Mouse (Mus musculus) G1E (cell line): Measurements from ENCODE around the gene Abcg8. TPM values are rescaled to one million over a fixed set of nuclear protein-coding genes. Genes with fewer than 3 reads are reported as not detected.

ENCODE experiments used
- ATAC-seq: 2 replicates; pipeline ENCODE4 v1.8.0; 2016; ENCODE audit warnings: mild to moderate bottlenecking; ENCODE audit not compliant: insufficient number of reproducible peaks, poor library complexity, low FRiP score, severe bottlenecking; ENCODE audit errors: extremely low read depth
- DNase-seq: peaks from one replicate; pipeline ENCODE4 v3.0.0; 2012; ENCODE audit warnings: low spot score
- H3K27me3 ChIP-seq: 2 replicates; pipeline ENCODE4 v1.6.1; 2012; ENCODE audit warnings: mild to moderate bottlenecking, low read length, inconsistent platforms; ENCODE audit not compliant: insufficient read depth
- H3K36me3 ChIP-seq: replicated peaks from 2 replicates; pipeline ENCODE3; 2012; ENCODE audit warnings: mild to moderate bottlenecking, inconsistent platforms
- H3K4me1 ChIP-seq: 2 replicates; pipeline ENCODE4 v1.6.1; 2012; ENCODE audit warnings: low read depth, low read length, inconsistent platforms, mixed read lengths; ENCODE audit not compliant: insufficient read depth
- H3K4me3 ChIP-seq: 2 replicates; pipeline ENCODE4 v1.5.1; 2012; ENCODE audit warnings: low read depth, mild to moderate bottlenecking, inconsistent platforms, low read length, moderate library complexity, mixed read lengths
- H3K9me3 ChIP-seq: replicated peaks from 2 replicates; pipeline ENCODE4 v1.6.1; 2012; ENCODE audit warnings: inconsistent platforms
- CTCF ChIP-seq: IDR thresholded peaks from 2 replicates; pipeline ENCODE4 v1.5.1; 2012; ENCODE audit warnings: low read depth, low read length, inconsistent platforms, mixed read lengths
- GATA1 ChIP-seq: IDR thresholded peaks from 2 replicates; pipeline ENCODE4 v1.6.1; 2012; ENCODE audit warnings: borderline replicate concordance, low read length, inconsistent platforms, mixed read lengths
- GATA2 ChIP-seq: IDR thresholded peaks from 2 replicates; pipeline ENCODE4 v1.6.1; 2012; ENCODE audit warnings: low read depth, low read length, inconsistent platforms, borderline replicate concordance
- POLR2AphosphoS5 ChIP-seq: IDR thresholded peaks from 2 replicates; pipeline ENCODE4 v1.6.1; 2012; ENCODE audit warnings: low read depth, low read length, inconsistent platforms; ENCODE audit not compliant: insufficient replicate concordance
- TAL1 ChIP-seq: conservative IDR thresholded peaks from 2 replicates; pipeline ENCODE4 v1.6.1; 2012; ENCODE audit warnings: low read depth, low read length, inconsistent platforms, mixed read lengths
- polyA plus RNA-seq: library from polyadenylated mRNA; stranded (reverse); fragments of >175 nt; gene quantifications from 2 replicates; pipeline ENCODE4 v1.2.3, GENCODE M21; 2012
- total RNA-seq, 2 experiments: library from RNA; stranded (forward) in 1 of 2; stranded (reverse) in 1 of 2; fragments of 200-1000 nt in 1 of 2; fragments of >200 nt in 1 of 2; fragmentation: Nextera tagmentation in 1 of 2; gene quantifications; 2 replicates each; pipeline ENCODE4 v1.2.3; 2014 to 2017

Gene Abcg8
- total and polyA plus RNA-seq, 3 experiments: 0.05 TPM; not detected in 2

DNA sequence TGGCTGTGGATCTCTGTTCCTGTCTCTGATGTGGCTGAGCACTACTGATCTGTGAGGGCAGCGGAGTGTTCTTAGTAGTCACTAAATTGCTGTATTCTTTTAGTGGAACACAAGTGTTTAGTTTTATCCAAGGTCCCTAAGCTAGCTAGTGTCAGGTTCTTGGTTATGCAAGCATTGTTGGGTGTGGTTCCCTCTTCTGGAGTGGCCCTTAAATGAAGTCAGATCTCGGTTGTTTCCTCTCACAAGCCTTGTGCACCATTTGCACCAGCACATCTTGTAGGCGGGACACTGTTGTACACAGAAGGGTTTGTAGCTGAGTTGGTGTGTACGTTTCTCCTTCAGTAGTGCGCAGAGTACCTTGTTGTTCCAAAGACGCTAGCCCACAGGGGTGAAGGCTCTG lies 38.1 kb upstream of the Abcg8 start:
- Histone ChIP-seq H3K27me3 (peaks cover 12% of the 10 kb centered on the region), H3K36me3 (no peaks in the 10 kb centered on the region), H3K4me1 (no peaks in the 10 kb centered on the region), H3K9me3 (no peaks in the 10 kb centered on the region), H3K4me3 (no peak overlapping the region)
- TF ChIP-seq GATA2 (no peak), GATA1 (no peak)
- ATAC-seq (no peak), DNase-seq (no peak)

DNA sequence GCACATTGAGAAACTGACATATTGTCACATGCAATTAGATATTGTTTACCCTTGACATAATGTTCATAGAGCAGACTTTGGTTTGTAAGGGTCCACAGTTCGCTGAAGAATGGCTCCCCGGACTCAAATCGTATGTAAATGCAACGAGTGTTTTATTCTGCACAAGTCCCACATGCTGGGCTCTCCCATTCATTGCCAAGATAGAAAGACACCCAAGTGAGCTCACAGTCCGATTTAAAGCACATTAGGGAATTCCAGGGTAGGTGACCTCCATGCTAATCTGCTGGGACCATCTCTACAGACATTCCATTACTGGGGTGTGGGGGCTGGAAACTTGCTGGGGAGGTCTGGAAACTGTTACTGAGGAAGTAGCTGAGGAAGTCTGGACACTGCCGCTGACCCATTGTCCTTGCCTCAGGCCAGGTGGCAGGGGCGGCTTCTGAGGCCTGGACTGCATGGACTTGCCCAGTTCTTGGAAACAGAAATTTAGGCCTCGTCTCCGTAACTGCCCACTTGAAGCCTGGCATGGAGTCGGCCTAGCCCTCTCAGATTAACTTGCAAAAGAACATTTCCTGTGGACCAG lies 36.2 kb upstream of the Abcg8 start:
- Histone ChIP-seq H3K4me3 (no peak overlapping the region), H3K27me3 (peaks cover 12% of the 10 kb centered on the region), H3K36me3 (no peaks in the 10 kb centered on the region), H3K9me3 (no peaks in the 10 kb centered on the region), H3K4me1 (no peaks in the 10 kb centered on the region)
- TF ChIP-seq GATA1 (no peak), POLR2AphosphoS5 (no peak), TAL1 (no peak), CTCF (no peak), GATA2 (no peak)
- DNase-seq (no peak), ATAC-seq (no peak)

DNA sequence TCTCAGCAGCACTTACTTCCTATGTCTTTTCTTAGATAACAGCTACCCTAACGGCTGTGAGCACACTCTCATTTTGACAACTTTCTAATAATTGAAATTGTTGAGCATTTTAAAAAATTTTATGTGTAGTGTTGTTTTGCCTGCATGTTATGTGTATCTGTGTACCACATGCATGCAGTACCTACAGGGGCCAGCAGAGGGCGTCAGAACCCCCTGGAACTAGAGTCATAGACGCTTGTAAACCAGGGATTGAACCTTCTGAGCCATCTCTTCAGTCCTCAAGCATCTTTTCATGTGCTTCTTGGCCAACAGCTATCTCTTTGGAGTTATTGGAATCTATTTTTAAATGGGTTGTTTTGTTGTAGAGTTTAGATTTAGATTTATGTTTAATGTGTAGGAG lies 34.2 kb upstream of the Abcg8 start:
- no peaks in the 10 kb centered on the region for H3K9me3 ChIP-seq
- DNase-seq (no peak), ATAC-seq (no peak)
- no peaks in the 10 kb centered on the region for H3K36me3 ChIP-seq
- peaks cover 15% of the 10 kb centered on the region for H3K27me3 ChIP-seq
- TF ChIP-seq POLR2AphosphoS5: no peak
- peak; percentile 84 for TF ChIP-seq CTCF
- no peaks in the 10 kb centered on the region for H3K4me1 ChIP-seq
- no peak overlapping the region for H3K4me3 ChIP-seq

DNA sequence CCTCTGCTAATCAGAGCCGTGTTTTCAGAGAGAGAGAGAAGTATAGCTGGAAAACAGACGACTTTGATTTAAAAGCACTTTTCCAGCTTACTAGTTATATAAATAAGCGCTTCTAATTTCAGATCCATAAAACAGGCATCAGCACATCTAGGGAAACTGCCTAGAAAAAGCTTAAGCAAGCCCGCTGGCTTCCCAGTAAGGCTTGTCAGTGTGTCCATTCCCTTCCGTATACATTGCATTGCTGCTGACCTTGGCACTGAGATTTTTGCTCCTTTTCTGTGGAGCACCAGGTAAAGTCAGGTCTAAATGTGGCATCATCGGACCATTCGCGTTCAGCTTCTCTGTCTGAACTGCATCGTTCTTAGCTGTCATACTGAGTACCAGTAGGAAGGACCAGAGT lies 33.8 kb upstream of the Abcg8 start:
- TF ChIP-seq GATA2 (no peak), POLR2AphosphoS5 (no peak)
- no peak overlapping the region for H3K4me3 ChIP-seq

DNA sequence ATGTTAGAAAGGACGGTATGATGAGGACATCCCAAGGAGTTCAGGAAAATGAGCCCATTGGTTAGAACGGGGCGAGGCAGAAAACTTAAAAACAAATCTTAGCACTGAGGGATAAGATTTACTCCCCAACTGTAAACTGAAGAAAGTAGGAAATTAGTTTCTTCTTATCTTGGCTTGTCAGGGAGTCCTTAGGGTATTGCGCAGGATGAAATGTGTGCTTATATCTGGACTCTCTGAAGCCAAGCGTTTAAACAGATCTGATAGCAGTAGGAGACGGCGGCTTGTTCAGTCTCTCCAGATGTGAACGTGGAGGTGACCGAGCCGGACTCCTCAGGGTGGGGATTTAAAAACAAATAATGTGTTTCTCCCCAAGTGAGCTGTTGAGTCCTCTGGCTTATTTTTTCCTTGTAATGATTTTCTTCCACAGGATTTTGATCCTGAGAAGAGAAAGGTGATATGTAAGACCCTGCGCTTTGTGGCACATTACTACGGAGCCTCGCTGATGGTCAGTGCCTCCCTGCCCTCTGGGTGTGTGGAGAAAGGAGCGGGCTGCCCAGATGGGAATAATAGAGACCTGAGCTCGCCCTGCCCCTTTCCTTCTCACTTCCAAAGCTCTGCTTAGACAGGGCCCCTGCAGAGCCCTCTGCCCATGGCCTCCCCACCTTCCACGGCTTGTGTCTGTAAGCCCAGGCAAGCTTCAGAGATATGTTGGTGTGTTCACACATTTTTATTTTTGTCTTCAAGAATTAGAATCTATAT lies 31.6 kb upstream of the Abcg8 start:
- Histone ChIP-seq H3K36me3 (no peaks in the 10 kb centered on the region), H3K27me3 (peaks cover 13% of the 10 kb centered on the region), H3K9me3 (no peaks in the 10 kb centered on the region), H3K4me1 (no peaks in the 10 kb centered on the region), H3K4me3 (no peak overlapping the region)
- no peak for TF ChIP-seq TAL1
- no peak for TF ChIP-seq GATA1
- no peak for TF ChIP-seq CTCF
- no peak for TF ChIP-seq POLR2AphosphoS5
- TF ChIP-seq GATA2: no peak
- ATAC-seq (no peak), DNase-seq (no peak)

More for the DNA sequence above, 33.8 kb upstream of the Abcg8 start:
- DNase-seq (no peak), ATAC-seq (no peak)
- Histone ChIP-seq H3K36me3 (no peaks in the 10 kb centered on the region), H3K4me1 (no peaks in the 10 kb centered on the region), H3K9me3 (no peaks in the 10 kb centered on the region), H3K27me3 (peaks cover 13% of the 10 kb centered on the region)

DNA sequence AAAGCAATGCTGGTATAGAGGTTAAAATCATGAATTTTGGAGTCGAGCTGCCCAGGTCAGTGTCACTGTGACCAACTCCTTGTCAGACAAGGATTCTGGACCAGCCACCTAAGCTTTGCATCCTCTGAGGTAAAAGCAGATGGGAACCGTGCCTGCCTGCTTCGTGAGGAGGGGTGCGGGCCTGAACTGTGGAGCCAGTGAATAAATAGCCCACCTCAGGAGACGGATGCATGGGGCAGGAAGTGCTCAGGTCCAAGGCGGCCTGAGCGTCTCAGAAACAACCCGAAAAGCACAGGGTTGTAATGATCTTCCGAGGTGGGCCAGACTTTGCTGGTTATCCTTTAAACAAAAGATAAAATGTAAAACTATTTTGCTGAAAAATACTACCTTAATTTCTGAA lies 31.0 kb upstream of the Abcg8 start:
- TF ChIP-seq GATA1: no peak
- no peak for TF ChIP-seq POLR2AphosphoS5
- TF ChIP-seq GATA2: no peak
- no peak for TF ChIP-seq CTCF
- TF ChIP-seq TAL1: no peak
- H3K36me3 ChIP-seq: no peaks in the 10 kb centered on the region
- peaks cover 10% of the 10 kb centered on the region for H3K27me3 ChIP-seq
- H3K4me1 ChIP-seq: no peaks in the 10 kb centered on the region
- DNase-seq: no peak
- no peak for ATAC-seq
- no peaks in the 10 kb centered on the region for H3K9me3 ChIP-seq
- no peak overlapping the region for H3K4me3 ChIP-seq

DNA sequence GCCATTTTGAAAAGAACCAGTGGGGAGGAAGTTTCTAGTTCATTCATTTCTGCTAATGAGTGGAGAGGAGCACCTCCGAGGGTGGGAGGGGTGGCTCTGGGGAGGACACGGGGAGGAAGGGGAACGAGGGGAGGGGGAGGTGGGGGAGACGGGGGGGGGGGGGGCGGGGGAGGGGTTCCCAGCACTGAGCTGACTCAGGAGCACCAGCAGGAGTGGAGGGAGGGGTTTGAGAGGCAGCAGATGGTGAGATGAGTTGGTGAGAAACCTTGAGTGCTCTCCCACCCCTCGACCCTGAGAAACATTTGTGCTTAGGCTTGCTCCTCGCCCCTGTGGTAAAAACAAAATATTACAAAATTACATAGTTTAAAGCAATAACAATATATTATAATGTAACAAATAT lies 30.2 kb upstream of the Abcg8 start:
- no peak for ATAC-seq
- Histone ChIP-seq H3K9me3 (no peaks in the 10 kb centered on the region), H3K27me3 (peaks cover 8% of the 10 kb centered on the region), H3K4me1 (no peaks in the 10 kb centered on the region), H3K36me3 (no peaks in the 10 kb centered on the region), H3K4me3 (no peak overlapping the region)
- TF ChIP-seq TAL1 (no peak), POLR2AphosphoS5 (no peak), GATA2 (no peak), CTCF (no peak), GATA1 (no peak)
- DNase-seq: no peak
